Mouse (Mus musculus) frontal cortex, postnatal 36 days (tissue): ENCODE results near the gene Cacnb2.

Source experiments
- DNase-seq, 2 experiments: peaks; one replicate each; pipeline ENCODE4 v3.0.0; 2022; ENCODE audit warnings: low spot score in 2 of 2

Gene Cacnb2

GRCm38 (mm10) chr2:14774375-14774774, 171.5 kb downstream of the Cacnb2 start:
- no peak for DNase-seq

DNA sequence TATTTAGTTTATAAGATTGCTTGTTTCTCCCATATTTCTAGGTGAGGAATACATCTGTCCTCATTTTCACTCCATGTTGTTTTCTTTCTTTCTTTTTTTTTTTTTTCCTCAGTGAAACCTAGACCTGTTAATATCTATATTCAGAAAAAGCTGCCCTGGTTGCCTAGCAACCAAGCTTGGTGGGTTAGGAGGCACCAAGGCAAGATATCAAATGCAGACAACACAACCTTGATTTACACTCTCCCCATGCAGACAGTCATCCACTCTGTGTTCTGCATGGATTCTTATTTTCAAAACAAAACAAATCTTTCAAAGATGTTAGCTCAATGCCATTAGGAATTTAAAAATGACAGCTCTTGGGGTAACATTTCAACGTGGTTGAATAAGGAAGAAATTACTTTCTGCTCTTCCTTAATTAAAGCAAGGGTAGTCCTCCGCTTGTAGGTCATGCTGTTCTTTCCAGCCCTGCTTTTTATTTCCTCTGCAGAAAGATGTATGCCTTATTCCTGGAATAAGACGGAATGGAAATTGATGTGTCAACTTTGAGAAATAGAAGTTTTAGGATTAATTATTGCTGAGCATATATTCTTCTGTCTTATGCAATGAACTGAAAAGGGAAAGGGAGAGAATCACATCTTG, 172.1 kb downstream of the Cacnb2 start:
- no peak for DNase-seq

- DNase-seq, result no peak
These were observed 185.1 kb downstream of the Cacnb2 start for GRCm38 (mm10) chr2:14787983-14788382.

DNA sequence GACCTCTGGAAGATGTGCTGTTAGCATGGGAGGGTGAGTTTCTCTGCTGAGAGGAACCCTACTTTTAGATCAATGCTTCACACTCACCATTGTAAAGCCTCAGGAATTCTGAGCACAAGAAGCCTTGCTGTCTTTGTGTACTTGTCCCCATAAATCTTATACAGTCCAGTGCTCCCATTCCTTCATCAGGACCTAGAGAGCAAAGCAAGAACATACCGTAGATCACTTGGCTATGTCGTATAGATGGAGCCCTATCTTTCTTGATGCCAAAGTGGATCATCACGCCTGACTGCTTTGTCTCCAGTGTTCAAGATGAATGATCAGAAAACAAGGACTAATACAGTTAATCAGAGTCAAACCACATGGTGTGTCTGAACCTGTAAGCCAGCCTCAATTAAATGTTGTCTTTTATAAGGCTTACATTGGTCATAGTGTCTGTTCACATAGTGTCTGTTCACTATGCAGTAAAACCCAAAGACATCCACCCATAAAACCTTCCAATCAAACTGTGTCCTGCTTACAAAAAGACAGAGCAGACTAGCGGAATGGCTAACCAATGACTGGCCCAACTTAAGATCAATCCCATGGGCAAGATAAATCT, 198.7 kb downstream of the Cacnb2 start:
- no peak for DNase-seq

- DNase-seq, result no peak
These were observed 204.9 kb downstream of the Cacnb2 start for GRCm38 (mm10) chr2:14807650-14808347.

DNA sequence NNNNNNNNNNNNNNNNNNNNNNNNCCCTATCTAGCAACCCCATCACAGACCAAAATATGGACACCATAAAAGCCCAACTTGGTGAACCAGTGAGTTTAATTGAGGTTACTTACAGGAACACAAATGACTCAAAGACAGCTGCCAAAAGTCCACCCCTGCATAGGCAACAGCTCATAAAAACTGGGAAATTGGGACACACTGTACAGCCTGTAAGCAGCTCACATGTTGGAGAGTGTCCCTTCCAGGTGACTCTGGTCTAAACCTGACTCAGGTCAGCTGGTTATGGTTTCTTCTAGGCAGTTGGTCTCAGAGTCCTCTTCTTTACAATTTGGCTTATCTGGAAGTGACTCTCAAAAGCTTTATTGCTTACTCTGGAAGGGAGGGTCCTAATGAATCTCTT, 212.1 kb downstream of the Cacnb2 start:
- no peak for DNase-seq

DNA sequence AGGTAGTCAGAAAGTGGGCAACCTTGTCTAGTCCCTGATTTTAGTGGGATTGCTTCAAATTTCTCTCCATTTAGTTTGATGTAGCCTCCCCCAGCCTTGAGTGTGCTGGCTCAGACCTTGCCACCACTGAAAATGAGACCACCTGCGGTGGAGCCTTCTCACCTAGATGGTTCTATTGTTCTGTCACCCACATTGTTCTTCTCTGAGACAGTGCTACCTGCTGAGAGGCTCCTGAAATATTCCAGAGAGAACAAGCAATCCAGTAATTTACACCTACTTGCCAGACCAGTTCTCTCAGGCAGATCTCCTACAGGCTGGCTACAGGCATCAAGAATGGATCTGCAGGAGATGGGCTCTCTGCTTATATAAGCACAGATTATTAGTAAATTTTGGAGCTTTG, 215.8 kb downstream of the Cacnb2 start:
- DNase-seq, result no peak

- no peak for DNase-seq
These were observed 218.1 kb downstream of the Cacnb2 start for GRCm38 (mm10) chr2:14820946-14821345.

- DNase-seq, result no peak
These were observed 220.2 kb downstream of the Cacnb2 start for GRCm38 (mm10) chr2:14823105-14823504.

DNA sequence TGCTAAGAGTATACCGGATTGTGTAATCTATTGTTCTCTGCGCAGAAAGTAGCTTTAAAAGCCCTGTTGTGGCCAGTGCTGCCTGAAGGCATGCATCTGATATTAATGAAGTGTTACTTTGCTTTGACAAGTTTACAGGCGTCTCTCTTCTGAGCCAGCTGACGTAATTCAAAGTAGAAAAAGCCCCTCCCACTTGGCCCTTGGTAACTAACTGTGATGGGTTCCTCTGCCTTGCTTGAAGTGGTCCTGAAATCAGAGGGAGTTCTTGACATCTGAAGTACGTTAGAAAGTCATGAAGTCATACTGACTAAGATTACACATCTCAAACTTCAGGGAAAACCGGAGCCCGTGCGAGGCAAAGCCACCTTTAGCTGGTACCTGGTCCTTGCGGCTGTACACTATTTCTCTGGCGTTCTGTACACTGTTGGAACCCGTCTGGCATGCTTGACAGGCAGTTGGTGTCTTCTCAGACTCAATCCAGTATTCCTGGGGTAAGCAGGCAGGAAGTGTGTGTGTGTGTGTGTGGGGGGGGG, 221.0 kb downstream of the Cacnb2 start:
- no peak for DNase-seq

DNA sequence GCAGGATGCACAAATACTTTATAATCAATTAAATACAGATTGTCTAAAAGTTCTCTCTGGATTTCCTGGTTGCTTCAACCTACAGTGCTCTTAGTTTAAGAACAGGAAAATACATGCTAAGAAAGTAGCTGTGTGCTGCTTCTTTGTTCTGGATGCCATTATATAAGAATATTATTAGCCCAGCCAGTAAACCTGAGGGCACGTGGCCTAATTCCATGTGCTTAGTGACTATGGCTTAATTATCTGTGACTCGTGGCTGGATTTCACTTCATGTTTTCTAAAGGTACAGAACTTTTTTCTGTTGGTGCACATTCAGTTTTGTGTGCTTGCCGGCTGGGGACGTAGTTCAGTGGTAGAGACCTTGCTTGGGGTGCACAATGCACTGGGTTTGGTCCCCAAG, 222.3 kb downstream of the Cacnb2 start:
- DNase-seq, result no peak

DNA sequence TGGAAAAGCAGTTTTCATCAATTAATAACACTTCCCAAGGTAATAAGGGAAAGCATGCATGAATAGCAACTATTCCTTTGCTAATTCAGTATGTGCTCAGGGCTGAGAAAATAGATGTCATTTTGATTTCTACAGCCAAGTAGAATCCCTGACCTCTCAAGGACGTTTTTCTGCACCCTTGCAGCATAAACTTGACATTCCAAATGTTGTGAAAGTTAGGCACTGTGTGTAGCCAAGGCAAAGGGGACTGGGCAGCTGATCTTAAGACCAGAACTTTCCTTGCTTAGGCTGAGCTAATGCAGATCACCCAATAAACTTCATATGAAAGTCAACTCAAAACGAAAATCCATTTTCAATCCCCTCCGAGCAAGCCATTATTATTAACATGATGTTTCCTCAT, 226.6 kb downstream of the Cacnb2 start:
- DNase-seq, result no peak

DNA sequence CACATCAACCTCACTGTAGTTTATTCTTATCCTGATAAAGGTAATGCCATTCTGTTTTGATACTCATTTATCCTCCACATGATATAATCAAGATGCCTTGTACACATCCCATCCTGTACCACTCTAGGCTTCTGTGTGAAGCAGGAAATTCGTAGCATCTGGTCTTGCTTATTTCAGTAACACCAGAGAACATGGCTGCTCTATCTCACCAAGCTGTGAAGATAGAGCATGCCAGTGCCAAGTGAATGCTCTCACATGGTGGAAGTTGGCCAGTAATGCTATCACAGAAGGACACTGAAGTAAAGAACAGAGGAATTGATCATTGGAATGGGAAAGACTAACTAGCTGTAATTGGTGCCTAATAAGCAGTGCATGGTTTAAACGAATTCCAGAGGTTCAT, 228.4 kb downstream of the Cacnb2 start:
- DNase-seq, result no peak

GRCm38 (mm10) chr2:14834700-14835317, 231.9 kb downstream of the Cacnb2 start:
- DNase-seq, result no peak

- DNase-seq, result no peak
These were observed 238.4 kb downstream of the Cacnb2 start for GRCm38 (mm10) chr2:14841272-14841671.

DNA sequence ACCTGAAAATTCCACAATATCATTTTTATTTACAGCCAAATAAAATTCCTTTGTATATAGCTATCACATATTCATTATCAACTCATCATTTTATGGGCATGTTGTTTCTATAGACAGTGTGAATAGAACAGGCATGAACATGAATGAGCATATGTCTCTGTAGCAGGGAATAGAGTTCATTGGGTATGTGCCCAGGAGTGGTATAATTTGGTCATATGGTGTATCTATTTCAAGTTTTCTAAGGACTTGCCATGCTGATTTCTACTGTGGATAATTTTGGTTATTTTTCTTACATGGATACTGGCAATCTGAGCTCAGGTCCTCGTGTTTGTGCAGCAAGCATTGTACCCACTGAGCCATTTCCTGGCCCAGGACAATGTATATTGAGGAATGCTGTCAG, 243.8 kb downstream of the Cacnb2 start:
- no peak for DNase-seq

DNA sequence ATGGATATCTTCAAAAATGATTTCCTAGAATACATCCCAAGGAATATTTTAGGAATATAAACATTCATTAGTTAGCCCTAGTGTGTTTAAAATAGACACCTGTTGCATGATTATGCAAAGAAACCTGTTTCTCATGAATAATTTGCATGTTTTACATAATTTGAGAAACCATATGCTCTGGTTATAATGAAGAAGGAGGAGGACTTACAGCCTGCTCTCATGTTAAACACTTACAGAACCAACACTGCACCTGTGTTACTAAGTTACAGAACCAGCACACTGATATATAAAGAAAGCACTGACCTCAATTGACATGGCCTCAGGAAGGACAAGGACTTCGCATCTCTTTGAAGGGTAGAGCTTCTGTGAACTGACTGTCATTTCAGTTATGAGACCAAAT, 244.3 kb downstream of the Cacnb2 start:
- DNase-seq, result no peak

DNA sequence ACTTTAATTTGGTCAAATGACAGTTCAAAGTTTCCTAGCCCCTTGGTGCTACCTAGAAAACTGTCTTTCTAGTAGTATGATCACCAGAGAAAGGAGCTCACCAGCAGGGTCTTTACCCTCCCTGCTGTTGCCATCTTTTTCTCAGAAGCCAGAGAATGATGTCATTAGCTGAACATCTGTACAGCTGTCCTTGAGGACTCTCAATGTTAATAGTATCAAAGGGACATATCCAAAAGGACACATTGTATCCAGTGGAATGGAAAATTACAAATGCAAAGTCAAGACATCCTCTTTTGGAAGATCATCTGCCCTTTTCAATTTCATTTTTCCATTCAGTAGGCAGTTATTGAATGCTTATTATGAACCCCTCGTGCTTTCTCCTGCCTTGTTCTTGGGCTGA, 247.9 kb downstream of the Cacnb2 start:
- no peak for DNase-seq

DNA sequence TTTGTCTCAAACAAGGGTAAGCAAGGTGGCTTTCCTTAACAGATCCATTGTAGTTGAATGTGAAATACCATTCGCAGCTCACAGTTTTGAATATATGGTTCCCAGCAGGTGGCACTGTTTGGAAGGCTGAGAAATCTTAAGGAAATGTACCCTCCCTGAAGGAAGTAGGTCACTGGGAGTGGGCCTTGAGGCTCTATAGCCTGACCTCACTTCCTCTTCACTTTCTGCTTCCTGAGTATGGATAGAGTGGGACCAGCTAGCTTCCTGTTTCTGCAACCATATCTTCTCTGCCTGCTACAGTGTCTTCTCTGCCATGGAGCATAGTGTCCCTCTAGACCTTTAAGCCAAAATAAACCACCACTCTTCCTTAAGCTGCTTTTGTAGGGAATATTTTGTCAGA, 248.5 kb downstream of the Cacnb2 start:
- DNase-seq, result no peak

DNA sequence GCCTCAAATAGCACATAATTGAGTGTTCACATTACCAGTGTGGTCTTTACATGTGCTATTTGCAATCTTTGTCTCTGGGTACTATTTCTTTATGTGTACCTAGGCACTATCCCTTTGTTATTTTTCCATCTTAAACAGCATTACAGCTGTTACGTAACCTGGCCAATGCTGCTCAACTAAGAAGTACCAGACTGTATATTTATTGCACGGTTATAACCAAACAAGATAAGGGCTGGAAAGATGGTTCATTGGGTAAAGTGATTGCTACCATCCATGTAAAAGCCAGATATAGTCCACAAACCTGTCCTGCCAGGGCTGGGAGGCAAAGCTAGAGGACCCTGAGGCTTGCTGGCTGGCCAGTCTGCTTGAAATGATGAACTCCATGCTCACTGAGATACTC, 251.2 kb downstream of the Cacnb2 start:
- DNase-seq, result no peak

GRCm38 (mm10) chr2:14858301-14858700, 255.4 kb downstream of the Cacnb2 start:
- no peak for DNase-seq

DNA sequence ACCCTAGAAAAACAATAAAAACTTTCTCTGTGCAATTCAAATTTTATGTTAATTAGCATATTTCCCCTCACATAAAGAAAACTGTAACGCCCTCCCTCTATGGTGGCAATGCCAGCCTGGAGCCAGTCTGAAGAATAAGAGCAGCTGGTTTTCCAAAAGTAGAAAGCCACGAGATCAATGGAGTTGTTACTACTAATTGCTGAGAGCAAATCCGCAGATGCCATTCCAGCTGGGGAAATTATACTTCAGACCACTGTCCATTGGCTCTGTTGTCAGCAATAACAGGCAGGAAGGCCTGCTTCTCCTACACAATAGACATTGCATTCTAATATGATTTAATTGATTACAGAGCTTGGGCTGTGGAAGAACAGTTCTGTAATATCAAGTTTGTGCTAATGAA, 257.5 kb downstream of the Cacnb2 start:
- no peak for DNase-seq

- no peak for DNase-seq
These were observed 258.7 kb downstream of the Cacnb2 start for GRCm38 (mm10) chr2:14861613-14862012.
